Mouse (Mus musculus) ES-E14 (cell line): ENCODE measurements around the gene Gmeb1.

ENCODE experiments used
- MAFK ChIP-seq: IDR thresholded peaks from 2 replicates; pipeline ENCODE4 v1.6.1; 2014; ENCODE audit warnings: mild to moderate bottlenecking, low read depth, low read length, inconsistent platforms; ENCODE audit not compliant: insufficient read depth
- ZC3H11A ChIP-seq: IDR thresholded peaks from 2 replicates; pipeline ENCODE4 v1.6.1; 2012; ENCODE audit warnings: low read depth, mild to moderate bottlenecking, inconsistent platforms, low read length, borderline replicate concordance

DNA sequence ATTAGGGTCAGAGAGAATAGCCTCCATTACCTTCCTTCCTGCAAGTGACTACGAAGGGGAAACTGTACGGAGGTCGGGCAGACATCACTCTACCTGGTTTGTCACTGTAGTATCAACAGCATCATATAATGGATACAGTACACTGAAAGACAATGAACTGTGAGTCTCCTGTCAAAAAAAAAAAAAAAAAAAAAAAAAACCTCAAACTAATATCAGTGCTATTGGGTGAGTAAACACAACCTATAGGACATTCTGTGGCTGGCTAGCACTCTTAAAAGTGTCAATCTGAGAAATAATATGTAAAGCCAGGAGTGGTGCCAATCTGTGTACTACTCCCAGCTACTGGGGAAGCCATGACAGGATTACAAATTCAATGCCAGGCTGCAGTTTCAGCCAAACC is 78.2 kb downstream of the Gmeb1 start:
- TF ChIP-seq ZC3H11A (no peak), MAFK (no peak)
